Mouse (Mus musculus): ENCODE data around the gene Clstn1. TPM values are rescaled to one million over a fixed set of nuclear protein-coding genes. Genes with fewer than 3 reads are reported as not detected.

Clstn1 gene
- total RNA-seq, 2 experiments from 2014 or later = 89.5 to 92.1 TPM

DNA sequence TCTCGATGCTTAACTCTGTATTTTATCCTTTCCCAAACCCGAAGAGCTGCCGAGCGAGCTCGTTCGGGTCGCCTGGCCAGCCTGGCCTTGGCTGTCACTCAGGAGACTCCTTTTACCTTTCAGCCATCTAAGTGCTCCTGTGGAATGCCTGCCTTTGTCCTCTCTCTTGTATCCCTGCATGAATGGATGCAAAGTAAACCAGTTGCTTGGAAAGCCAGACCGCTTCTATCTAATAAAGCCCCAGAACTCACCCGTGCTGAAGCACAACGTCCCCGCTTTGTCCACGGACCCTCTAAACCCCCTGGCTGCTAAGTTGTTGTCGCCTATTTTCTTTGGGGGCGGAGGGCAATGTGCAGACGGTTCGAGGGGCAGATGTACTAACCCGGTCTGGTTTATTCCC, 40.5 kb downstream of the Clstn1 start:
- intact Hi-C loops (cut with DNase I) = no loop called here
- no peak for DNase-seq

DNA sequence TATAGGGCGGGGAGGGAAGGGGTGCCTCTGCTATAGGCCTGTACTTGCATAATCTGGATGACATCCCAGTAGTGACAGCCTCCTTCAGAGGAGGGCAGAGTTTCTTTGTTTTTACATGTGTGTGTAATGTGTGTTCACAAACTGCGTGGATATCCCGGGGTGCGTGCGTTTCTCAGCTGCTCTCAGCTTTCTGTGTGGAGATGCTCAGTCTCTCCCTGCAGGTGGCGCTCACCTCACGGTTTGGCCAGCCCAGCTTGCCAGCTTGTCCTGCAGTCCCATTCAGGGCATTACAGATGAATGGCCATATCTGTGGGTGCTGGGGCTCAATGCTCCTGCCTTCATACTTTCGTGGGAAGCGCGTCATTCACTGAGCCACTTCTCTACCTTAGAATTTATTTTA, 42.1 kb downstream of the Clstn1 start:
- peak; percentile 50 to 68 for DNase-seq
- intact Hi-C loops (cut with DNase I) = no loop called here

DNA sequence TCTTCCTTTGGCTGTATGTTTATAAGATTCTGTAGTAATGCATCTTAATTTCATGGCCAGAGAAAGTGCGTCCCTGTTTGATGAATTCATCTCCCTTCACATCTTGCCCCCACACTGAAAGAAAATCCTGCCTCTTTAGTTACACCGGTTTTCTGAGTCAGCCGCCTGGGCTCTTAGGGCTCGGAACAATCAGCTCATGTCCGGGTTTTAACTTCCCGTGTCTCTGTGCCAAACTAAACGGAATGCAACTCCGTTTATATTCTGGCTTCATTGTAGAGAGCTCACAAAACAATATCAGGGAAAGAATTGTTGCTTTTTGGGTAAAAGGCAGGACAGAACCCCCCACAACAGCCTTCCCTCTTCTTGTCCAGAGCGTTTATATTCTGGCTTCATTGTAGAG, 42.5 kb downstream of the Clstn1 start:
- no peak for DNase-seq
- intact Hi-C loops (cut with DNase I) = no loop called here

DNA sequence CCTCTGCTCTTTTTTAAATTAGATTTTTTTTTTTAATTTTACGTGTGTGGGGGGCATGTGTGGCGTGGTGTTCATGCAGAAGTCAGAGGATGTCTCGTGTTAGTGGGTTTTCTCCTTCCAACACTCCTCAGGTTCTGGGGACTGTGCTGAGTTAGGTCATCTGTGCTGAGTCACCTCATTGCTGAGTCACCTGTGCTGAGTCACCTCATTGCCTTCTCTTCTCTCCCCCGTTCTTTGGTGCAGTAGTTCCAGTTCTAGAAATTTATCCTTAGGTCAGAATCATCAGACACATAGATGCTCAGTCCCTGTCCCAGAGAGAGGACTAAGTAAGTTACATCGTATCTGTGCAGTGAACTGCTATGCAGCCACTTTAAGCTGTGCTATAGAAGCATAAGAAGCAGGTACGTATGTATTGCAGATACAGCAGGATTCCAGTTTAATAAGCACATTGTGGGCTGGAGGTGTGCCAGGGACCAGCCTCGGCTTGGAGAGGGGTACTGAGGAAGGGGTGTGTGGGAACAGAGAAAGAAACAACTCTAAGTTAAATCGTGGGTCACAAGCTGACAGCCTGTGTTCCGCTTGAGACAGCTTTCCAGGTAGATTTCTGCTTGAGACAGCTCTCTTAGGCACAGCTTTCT, 46.5 kb downstream of the Clstn1 start:
- DNase-seq = no peak
- intact Hi-C loops (cut with DNase I) = no loop called here

DNA sequence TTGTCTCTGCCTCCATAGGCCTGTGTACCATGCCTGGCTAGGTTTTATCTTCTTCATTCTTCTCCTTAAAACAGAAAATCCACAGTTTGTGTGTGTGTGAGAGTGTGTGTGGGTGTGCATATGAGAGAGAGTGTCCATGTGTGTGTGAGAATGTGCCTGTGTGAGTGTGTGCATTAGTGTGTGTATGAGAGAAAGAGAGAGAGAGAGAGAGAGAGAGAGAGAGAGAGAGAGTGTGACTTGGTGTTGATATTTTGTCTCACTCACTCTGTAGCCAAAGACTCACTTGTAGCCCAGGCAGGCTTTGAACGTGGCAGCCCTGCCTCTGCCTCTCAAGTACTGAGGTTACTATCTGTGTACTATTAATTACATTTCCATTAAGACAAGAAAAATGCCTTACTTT, 47.9 kb downstream of the Clstn1 start:
- no peak for DNase-seq
- intact Hi-C loops (cut with DNase I) = no loop called here

DNA sequence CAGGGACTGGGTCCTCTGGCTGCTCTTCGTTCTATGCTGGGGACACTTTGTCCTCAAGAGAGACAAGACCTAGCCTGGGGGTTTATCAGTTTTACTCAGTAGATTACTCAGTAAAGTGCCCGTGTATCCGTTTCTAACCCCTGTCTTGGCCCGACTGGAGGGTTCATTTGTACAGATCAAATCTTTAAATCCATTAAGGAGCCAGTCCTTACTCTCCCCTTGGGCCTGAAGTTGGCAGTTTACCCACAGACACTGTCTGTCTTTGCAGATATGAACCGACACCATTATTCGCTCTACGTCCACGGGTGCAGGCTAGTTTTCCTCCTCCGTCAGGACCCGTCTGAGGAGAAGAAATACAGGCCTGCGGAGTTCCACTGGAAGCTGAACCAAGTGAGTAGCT, 48.7 kb downstream of the Clstn1 start:
- intact Hi-C loops (cut with DNase I) = no loop called here
- no peak for DNase-seq

DNA sequence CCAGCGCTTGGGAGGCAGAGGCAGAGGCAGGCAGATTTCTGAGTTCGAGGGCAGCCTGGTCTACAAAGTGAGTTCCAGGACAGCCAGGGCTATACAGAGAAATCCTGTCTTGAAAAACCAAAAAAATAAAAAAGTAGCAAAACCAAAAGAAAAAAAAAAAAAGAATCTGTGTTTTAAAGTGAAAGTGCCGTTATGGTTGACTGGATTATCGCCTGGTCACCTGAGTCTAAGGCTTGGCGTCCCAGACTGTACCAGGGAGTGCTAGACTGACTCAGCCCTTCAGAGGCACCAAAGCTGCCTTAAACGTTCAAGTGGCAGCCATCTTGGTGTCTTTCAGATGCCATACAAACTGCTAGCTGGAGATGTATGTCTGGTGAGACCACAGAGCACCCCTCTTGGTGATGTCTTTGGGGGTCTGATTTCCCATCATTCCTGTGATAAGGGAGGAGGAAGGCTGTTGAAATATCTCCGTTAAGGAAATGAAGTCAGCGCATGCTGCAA, 49.7 kb downstream of the Clstn1 start:
- intact Hi-C loops (cut with DNase I) = no loop called here
- DNase-seq = no peak

DNA sequence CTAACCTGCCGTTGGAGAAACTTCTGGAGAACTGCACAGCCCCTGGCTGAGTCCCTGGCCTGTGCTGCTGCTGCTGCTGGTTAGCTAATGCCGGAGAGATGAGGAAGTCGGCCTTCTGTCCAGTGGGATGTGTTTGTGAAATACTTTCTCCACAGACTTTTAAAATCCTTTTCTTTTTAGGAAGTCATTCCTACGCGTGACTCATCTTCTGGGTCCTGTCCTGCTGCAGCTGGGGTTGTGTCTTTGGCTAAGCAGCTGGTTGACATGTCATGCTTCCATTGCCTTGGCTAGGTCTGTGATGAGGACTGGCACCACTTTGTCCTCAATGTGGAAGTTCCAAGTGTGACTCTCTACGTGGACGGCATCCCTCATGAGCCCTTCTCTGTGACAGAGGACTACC, 51.7 kb downstream of the Clstn1 start:
- intact Hi-C loops (cut with DNase I) = no loop called here
- DNase-seq = peak in 1 of 2 experiments; percentile 39

DNA sequence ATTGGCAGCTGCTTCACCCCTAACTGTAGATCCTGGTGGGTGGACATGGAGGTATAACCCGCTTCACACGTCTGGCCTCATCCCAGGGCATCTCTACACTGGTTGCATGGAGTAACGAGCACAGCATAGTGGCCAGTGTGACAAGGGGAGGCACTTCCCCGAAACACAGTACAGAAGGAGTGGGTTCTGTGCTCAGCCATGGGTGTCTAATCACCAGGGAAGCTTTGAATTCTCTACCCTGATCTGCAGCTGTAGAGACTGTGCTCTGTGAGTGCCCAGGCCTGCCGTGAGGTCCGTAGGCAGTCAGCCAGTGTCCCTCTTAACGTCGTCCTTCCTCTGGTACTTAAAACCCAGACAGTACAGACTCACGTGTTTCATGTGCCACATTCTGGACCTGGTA, 54.6 kb downstream of the Clstn1 start:
- DNase-seq = no peak
- intact Hi-C loops (cut with DNase I) = no loop called here

DNA sequence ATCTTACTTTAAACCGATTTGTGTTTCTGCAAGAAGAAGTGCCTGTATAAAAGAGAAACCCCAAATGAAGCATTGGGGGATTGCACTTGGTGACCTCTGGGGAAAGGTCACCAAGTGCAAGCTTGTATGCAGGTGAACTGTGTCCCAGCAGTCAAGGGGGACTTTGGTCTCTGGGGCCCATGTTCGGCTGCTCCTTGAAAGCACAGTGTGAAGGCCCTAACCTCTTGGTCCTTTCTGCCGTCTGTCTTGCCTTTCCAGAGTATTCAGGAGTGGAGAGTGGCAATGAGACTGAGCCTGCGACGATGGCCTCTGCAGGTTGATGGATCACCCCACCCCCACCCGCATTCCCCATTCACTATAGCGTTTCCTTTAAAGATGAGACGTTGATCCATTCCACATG, 55.1 kb downstream of the Clstn1 start:
- intact Hi-C loops (cut with DNase I) = no loop called here
- no peak for DNase-seq

DNA sequence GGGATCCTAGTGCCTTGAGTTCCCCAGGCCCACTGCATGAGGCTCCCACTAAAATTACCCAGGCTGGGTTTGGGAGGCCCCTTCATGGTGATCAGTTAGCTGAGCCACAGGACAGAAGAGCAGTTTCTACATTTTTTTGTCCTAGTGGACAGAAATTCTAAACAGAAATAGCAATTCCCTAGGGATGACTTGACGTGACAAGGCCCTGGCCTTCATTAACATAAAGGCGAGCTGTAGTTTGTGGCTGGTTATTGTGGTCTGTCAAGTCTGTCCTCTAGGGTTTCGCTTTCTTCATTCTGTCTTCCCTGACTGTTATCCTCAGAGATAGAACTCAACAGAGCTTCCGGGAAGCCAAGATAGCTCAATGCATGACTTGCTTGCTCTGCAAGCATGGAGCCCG, 55.7 kb downstream of the Clstn1 start:
- intact Hi-C loops (cut with DNase I) = no loop called here
- DNase-seq = no peak

DNA sequence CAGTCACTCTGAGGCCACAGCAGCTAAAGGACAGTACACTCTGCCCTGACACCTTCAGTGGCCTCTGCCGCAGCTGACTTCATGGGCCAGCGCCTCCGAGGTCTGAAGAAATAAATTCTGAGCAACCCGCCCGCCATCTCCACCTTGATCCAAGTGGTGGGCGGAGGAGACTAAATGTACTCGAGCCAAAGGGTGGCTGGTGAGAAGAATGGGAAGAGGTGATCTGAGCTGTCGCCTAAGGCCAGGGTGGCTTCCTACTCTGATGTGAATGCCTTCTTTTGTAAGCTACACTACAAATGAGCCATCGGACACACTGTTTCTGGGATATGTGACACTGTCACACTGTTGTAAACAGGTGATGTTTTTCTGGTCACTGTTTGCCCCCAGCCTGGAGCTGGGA, 59.5 kb downstream of the Clstn1 start:
- intact Hi-C loops (cut with DNase I) = no loop called here
- DNase-seq = no peak

DNA sequence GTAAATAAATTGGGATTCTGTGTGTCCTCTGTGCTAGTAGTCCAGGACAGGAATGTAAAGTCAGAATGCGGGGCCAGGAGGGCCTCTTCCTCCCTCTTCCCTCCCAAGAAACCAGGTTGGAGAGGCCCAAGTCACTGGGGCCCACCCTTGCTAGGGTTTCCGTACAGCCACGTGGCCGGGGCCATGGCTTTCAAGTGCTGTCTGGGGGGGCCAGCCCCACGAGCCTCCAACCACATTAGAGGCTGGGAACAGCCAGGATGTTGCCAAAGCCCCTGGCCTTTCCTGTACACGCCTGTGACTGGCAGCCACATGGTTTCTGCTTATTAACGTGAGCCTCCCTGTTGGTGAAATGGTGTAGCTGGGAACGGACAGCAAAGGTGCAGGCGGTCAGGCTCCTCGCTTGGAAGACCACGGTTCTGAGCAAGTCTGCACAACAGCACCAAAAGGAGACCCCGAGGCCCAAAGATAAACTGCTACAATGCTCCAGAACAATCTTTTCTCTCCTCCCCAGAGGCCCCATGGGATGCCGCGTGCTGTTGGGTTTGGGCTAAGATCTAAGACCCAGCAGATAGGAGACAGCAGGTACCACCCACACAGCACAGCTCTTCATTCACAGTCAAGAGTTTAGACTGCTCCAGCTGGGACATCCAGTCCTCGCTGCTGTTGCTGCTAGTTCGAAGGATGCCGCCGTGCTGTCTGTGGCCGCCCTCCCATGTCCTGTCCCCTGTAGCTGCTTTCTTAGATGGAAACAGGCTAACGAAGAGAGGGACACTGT, 62.0 kb downstream of the Clstn1 start:
- intact Hi-C loops (cut with DNase I) = no loop called here
- no peak for DNase-seq

DNA sequence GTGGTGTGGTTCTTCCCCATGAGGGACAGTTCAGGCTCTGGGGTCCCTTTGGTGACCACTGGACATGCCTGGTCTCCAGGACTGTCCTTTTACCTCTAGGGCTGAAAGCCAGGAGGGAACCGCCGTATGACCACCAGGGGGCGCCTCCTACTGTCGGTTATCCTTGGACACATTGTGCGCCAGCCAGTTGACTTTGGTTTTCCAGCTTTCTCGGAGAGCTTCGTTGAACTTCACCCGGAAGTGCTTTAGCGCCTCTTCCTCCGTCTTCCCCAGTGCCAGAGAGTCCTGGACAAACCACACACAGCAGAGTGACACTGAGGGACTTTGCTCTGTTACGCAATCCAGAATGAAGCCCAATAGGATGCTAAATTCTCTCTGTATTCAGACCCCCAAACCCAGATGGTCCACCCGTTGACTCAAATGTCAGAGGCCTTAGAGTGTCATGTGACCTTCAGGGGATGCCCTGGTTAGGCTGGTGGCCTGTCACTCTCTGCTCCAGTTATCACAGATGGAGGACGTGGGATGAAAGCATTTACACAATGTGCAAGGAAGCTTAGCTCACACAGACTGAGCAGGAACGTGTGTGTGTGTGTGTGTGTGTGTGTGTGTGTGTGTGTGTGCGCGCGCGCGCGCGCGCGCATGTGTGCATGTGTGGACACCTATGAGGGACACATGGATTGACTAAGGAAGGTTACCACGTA, 64.4 kb downstream of the Clstn1 start:
- intact Hi-C loops (cut with DNase I) = loop anchor here (1.0 kb wide), 1 partner anchor 60 kb away; no protein-coding TSS in a partner anchor
- peak; percentile 80 to 85 for DNase-seq

DNA sequence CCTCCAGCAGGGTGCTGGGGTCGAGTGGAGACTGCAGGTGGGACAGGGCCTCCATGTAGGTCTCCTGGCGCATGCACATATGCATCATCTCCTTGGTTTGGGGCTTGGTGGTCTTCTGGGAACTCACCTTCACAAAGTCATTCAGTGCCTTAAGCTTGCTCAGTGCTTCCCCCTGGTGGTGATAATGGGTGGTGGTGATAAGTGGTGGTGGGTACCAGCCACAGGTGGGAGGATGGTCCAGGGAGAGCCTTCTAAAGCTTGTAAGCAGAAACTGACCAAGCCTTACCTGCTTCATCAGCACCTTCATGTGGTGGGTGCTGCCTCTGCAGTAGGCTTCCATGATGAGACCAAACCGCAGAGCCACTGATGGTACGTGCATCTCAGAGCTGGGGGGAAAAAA, 68.0 kb downstream of the Clstn1 start:
- intact Hi-C loops (cut with DNase I) = no loop called here
- peak; percentile 42 to 54 for DNase-seq

DNA sequence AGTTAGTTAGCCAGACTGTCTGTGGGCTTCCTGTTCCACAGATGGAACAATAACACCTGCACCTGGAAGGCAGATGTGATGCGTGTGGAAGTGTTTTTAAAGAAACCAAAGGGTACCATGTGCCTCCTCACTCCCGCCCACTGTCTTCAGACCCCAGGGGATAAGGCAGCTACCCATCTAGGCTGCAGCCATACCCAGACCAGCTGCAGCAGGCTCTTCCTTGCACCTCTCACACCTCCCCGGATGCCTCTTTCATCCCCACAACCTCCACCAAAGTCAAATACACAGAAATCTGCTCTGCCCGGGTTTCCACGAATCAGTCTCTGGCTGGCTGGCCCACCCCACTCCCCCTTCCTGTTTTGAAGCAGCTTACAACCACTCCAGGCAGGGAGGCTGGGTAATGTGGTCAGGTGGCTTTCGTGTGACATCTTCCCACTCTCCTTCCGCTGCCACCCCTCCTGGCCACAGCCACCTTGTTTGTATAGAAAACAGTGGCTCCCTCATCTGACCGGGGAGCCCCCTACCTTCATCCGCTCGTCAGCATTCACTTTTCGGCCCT, 71.7 kb downstream of the Clstn1 start:
- intact Hi-C loops (cut with DNase I) = no loop called here

DNA sequence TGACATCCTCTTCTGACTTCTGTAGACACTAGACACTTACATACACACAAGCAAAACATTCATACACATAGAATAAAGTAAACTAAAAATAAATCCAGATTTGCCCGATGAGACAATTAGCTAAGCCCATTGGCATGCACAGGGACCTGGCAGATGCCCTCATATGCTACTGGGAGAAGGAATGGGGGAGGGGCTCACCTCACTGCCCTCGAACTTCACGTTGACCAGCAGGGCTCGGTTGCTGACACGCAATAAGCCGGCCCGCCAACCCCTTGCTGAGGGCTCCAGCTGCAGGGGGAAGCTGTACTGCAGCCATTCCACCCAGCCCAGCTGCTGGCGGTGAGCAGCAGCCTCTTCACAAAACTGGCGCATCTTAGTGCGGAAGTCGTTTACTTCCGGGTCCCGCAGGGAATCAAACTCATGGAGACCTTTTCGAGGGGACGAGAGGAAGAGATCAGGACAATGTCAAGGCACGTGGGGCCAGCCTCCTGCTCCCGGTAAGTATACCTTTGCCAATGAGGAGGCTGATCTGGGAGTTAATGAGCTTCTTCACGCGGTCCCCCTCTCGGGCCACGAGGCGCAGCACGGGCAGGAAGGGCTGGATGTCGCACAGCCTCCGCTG, 73.3 kb downstream of the Clstn1 start:
- no peak for DNase-seq
- intact Hi-C loops (cut with DNase I) = no loop called here

More for the DNA sequence above, 71.7 kb downstream of the Clstn1 start:
- DNase-seq = no peak

DNA sequence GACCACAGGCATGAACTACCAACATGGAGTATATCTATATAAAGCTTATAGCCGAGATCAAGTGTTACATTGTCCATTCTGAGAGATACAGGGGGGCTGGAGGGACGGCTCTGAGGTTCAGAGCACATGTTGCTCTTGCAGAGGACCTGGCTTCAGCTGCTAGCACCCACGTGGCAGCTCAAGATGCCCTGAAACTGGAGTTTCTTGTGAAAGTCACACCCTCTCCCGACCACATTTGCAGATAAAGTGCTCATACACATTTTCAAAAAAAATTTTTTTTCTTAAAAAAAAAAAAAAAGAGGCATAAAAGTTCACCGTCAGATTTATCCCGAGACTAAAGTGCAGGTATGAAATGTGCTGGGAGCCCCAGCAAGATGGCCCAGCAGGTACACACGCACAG, 74.3 kb downstream of the Clstn1 start:
- DNase-seq = no peak
- intact Hi-C loops (cut with DNase I) = no loop called here

DNA sequence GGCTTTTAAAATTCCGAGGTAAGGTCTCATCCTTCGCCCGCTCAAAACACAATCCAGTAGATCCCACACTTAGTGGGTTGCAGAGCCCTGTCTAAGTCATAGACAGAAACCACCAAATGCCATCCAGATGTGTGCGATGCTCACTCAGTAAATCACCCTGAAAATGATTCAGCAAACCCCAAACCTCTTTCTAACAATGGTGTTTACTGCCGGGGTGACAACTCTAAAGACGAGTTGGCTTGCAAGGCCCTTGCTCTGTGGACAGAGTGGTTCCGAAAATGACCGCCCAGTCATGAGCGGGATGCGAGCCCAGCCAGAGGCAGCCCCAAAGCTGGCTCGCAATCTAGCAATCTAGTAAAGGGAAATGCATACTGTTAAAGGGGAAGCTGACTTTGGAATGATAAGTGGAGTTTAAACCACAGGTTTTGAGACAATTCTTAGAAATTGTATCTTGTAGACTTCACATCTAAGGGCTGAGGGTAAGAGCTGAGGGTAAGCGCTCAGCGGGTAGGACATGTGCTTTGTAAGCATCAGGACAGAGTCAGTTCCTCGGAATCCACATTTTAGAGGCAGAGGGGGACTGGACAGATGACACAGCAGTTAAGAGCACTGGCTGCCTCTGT, 75.8 kb downstream of the Clstn1 start:
- no peak for DNase-seq
- intact Hi-C loops (cut with DNase I) = no loop called here

DNA sequence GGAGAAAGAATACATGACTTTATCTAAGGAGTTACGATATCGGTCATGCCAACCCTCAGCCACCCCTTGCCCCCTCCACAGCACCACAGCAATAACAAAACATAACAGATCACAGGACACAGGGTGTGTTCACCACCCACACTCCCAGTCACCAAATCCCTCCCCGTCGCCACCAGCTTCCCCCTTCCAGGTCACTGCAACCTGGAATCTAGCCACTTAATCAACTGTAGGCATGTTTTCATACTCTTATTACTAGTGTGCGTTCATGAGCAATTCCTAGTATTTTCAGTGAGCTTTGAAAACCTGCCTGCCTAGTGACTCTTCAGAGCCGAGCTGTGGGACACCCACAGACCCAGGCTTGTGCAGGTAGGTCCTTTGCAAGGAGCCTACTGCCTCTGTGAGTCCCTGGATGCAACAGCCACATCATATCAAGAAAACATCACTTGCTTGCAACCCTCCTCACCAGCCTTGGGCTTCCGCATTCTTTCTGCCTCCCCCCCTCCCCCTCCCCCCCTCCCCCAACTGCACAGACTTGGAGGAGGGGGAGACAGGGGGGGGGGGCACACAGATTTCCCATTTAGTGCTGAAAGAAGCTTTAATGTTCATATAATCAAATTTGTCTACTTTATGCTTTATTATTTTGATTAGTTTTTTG, 77.7 kb downstream of the Clstn1 start:
- intact Hi-C loops (cut with DNase I) = no loop called here
- DNase-seq = no peak
